Mouse (Mus musculus) urinary bladder, adult 18-20 months (tissue): Measurements from ENCODE around the gene Gria2.
A peak's percentile ranks its signal among the peaks of the same experiment; 100 is the strongest.

Experiments
- DNase-seq, 2 experiments: peaks; one replicate each; pipeline ENCODE4 v3.0.0; 2022; ENCODE audit warnings: low spot score in 2 of 2, mixed read lengths in 2 of 2

Gene Gria2

DNA sequence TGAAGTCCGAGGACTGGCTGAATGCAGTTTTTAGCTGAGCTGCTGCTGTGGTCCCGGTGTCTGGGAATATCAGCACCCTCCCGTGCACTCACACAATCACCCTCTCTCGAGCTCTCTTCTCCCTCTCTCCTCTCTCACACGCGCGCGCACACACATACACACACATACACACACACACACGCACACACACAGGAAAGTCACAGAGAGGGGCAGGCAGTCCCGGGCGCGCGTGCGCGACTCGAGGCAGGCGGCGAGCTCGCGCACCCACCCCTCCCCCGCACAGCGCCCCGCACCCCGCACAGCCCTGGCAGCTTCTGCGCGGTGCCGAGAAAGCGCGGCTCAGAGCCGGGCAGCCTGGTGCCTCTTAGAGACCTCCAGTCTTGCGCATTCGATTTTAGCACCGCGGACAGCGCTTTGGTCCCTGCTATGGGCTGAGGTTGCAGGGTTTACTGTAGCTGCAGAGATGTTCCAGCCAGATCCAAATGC is at the start of gene Gria2:
Gene Gria2, minus strand, starts transcription at position 240 of the 486 bp plus-strand sequence.
- DNase-seq: peak; percentile 3 to 27

GRCm38 (mm10) chr3:80850947-80851346 is 48.3 kb upstream of the Gria2 start:
- DNase-seq: no peak

DNA sequence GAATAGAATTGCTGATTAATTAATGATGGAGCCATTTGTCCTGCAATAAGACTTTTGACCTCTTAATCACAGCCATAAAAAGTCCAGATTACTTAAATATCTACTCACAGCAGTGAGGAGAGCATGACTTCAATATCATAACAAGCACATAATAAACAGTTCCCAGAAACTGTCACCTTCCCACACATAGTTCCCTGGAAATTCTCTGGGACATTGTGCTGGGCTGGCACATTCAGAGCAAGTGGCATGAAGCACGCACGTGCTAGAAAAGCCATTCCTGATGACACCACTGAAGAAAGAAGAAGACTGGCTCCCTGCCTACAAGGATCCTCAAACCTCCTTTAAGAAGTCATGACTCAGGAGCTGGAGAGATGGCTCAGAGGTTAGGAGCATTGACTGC is 43.0 kb upstream of the Gria2 start:
- DNase-seq: no peak

DNA sequence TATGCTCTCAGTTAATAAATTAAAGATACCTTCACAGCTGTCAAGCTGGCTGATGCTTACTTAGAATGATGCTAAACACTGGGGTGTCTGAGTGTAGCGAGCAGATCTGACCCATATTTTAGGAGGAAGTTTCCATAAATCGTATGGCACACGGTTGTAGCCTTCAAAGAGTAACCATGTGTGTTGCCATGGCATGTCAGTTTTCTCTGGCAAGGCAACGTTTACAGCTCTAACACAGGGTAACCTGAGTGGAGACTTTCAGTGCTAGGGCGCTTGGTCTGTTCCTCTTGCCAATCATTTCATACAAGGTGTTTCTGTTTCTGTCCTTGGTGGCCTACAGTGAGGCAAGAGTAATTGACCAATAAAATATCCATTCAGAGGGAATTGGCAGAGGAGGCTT is 37.2 kb upstream of the Gria2 start:
- DNase-seq: no peak

DNA sequence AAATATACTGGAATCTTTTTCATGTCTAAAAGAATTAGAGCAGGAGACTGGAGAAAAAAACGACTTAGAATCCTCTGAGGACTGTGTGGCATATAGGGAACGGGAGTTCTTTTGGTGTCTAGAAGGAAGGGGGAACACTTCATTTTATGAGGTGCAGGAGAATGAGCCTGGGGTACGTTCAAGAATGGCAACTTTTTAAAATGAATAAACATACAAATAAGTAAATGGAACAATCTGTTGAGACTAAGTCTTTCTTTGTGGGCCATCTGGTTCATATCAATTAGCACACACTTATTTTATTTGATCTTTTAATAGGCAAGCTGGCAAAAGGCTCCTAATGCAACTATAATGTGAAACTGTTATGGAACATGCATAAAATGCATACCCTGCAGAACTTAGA is 34.9 kb upstream of the Gria2 start:
- no peak for DNase-seq

GRCm38 (mm10) chr3:80823975-80824374 is 21.3 kb upstream of the Gria2 start:
- DNase-seq: no peak

DNA sequence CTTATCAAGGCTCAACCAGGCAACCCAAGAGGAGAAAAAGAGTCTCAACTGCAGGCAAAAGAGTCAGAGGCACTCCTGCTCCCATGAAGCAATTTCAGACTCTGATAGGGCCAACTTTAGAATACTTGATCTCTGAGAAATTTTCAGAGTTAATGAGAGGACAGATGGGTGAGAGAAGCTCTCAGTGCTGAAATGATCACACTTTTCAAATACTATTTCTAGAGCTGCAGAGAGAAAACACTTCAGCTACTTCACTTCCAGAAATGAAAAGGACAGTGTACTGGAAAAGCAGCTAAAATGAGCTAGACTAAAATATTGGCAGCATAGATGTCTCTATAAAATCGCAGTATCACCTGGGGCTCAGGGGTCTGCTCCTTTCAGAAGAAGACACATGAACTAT is 16.0 kb upstream of the Gria2 start:
- DNase-seq: no peak

- no peak for DNase-seq
Measured at GRCm38 (mm10) chr3:80813734-80814133, 11.1 kb upstream of the Gria2 start.

DNA sequence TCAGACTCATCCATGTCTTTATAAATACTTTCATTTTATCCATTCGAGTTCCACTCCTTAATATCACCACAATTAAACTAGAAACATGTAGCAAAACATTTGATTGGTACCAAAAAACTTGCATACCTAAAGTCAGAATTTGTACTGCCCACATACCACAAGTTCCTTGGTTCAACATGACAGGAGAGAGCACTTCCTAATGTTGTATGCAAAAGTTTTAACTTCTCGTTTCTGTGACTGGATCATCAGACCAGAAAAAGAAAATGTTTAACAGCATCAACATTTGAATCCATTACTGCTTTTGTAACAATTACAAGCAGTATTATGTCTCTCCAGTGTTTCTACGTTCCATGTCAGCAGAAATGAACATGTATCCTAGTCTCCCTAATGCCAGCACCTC is 9.6 kb upstream of the Gria2 start:
- DNase-seq: no peak

DNA sequence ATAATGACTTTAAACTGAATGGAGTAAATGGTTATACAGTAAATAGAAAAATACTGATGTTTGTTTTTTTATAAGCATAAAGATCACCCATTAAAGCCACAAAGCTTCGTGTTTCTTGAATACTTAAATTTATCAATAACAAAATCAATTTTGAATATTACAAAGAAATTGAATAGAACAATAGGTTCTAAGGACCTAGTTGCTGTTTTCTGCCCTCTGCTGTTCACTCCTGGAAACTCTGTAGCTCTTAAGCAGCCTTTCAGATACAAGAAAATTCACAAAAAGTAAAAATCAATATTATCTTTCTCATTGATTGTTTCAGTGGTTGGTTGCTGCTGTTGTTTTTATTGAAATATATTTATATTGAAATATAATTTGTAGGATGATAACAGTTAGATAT is 2.7 kb upstream of the Gria2 start:
- DNase-seq: no peak

GRCm38 (mm10) chr3:80803811-80804210 is 1.2 kb upstream of the Gria2 start:
- DNase-seq: no peak

DNA sequence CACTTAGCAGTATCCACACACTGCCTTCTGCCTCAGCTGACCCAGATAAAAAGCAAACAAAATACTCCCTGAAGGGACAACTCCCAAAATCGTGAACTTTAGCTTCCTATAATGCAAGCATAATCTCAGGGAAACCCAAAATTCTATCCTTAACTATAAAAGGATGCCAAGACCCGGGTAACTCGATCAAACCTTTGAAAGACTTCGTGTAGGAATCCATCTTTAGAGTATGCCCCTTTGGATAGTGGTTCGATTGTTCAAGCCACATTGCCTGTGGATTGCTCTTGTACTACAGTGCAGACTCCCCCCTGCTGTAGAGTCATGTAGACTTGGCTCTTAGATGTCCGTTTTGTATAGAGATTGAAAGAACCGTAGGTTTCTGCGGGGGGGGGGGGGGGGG is 576 bp upstream of the Gria2 start:
- DNase-seq: no peak

GRCm38 (mm10) chr3:80801827-80802310 is 766 bp downstream of the Gria2 start:
- DNase-seq: no peak

- DNase-seq: no peak
Measured at GRCm38 (mm10) chr3:80800995-80801826, 1.4 kb downstream of the Gria2 start.

- DNase-seq: no peak
Measured at GRCm38 (mm10) chr3:80800299-80800994, 2.2 kb downstream of the Gria2 start.

DNA sequence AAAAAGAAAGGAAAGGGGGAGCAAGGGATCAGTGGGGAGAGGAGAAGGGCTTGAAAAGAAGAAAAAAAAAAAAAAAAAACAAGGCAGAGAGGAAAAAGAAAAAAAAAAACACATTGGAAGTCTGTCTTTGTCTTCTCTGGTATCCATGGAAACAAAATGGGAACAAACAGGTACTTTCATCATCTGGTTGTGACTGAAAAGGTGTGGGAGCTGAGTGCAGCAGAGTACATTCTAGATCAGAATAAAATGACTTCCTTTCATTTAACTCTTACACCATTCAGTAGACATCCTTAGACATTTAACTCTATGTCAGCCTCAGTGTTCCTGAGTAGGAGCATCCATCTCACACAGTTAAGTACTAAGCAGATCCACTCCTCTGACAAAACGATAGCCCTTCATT is 4.7 kb downstream of the Gria2 start:
- DNase-seq: no peak

DNA sequence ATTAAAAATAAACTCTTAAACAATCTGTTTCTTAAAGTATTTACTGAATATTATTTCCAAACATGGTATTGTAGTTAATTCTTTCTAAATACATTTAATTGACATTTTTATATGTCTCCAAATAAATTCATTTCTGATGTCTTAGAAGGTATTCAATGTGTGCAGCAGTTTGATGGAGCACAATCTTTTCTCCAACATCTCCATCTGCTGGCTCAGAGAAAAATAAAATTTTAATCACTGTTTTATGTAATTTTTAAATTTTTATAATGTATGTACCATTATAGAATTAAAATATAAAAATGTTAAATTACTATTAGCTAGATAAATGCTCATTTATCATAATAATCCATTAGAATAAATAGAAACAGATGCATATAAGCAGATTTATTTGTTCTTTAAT is 5.9 kb downstream of the Gria2 start:
- DNase-seq: no peak

GRCm38 (mm10) chr3:80795284-80795683 is 7.4 kb downstream of the Gria2 start:
- DNase-seq: no peak

DNA sequence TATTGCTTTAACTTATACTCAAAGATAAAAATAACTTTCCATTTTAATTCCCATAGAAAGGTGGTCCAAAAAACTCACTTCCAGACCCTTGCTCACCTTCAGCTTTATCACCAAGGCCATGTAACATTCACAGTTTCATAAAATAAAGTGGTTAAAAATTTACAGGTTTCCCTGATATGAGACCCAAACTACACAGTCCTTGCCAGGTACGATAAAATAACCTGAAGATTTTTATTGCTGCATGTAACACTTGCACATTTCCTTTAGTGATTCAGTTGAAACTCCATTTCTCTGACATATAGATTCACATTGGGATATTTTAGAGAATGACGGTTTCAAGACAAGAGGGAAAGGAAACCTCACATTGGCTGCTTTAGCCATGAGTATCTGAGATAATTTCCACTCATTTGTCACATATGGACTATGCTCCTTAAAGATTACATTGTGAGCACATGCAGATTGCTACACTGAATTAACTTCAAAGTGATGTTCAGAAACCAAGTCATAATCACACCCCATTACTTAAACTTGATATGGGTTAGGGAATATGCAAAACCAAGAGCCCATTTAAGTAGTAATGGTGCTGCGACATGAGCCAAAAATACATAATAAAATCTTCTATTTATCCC is 15.4 kb downstream of the Gria2 start:
- DNase-seq: no peak

GRCm38 (mm10) chr3:80781144-80781530 is 21.5 kb downstream of the Gria2 start:
- DNase-seq: no peak

GRCm38 (mm10) chr3:80780383-80781143 is 22.1 kb downstream of the Gria2 start:
- no peak for DNase-seq

- no peak for DNase-seq
Measured at GRCm38 (mm10) chr3:80776628-80777027, 26.0 kb downstream of the Gria2 start.
